Mouse (Mus musculus) right cerebral cortex, adult 18-20 months (tissue): Measurements from ENCODE around the gene Abcc4.
A peak's percentile ranks its signal among the peaks of the same experiment; 100 is the strongest.
"Not testable (repeated sequence)": the region's sequence is repeated elsewhere in the genome, so short reads cannot be mapped to it uniquely, and the experiment has no call there.

Experiments used
- DNase-seq: peaks from one replicate; pipeline ENCODE4 v3.0.0; 2022; ENCODE audit warnings: mixed read lengths

The Abcc4 gene

GRCm38 (mm10) chr14:118676308-118676994, 29.6 kb downstream of the Abcc4 start:
- DNase-seq, result no peak

- DNase-seq, result no peak
Observed at GRCm38 (mm10) chr14:118674705-118675139, 31.3 kb downstream of the Abcc4 start.

GRCm38 (mm10) chr14:118674224-118674623, 31.8 kb downstream of the Abcc4 start:
- DNase-seq, result no peak

- no peak for DNase-seq
Observed at GRCm38 (mm10) chr14:118673501-118673900, 32.5 kb downstream of the Abcc4 start.

GRCm38 (mm10) chr14:118672931-118673330, 33.1 kb downstream of the Abcc4 start:
- DNase-seq, result not testable (repeated sequence)

- DNase-seq, result no peak
Observed at GRCm38 (mm10) chr14:118667499-118667898, 38.5 kb downstream of the Abcc4 start.

- no peak for DNase-seq
Observed at GRCm38 (mm10) chr14:118664661-118665060, 41.4 kb downstream of the Abcc4 start.

GRCm38 (mm10) chr14:118662625-118663276, 43.3 kb downstream of the Abcc4 start:
- DNase-seq, result peak; percentile 12

- DNase-seq, result peak; percentile 84
Observed at GRCm38 (mm10) chr14:118662124-118662523, 43.9 kb downstream of the Abcc4 start.

- DNase-seq, result no peak
Observed at GRCm38 (mm10) chr14:118659230-118659629, 46.8 kb downstream of the Abcc4 start.

- no peak for DNase-seq
Observed at GRCm38 (mm10) chr14:118658328-118658692, 47.7 kb downstream of the Abcc4 start.

GRCm38 (mm10) chr14:118657673-118658327, 48.2 kb downstream of the Abcc4 start:
- DNase-seq, result no peak

- no peak for DNase-seq
Observed at GRCm38 (mm10) chr14:118657206-118657605, 48.8 kb downstream of the Abcc4 start.

GRCm38 (mm10) chr14:118656036-118656435, 50.0 kb downstream of the Abcc4 start:
- no peak for DNase-seq

GRCm38 (mm10) chr14:118654903-118655302, 51.1 kb downstream of the Abcc4 start:
- no peak for DNase-seq

GRCm38 (mm10) chr14:118651704-118652439, 54.1 kb downstream of the Abcc4 start:
- no peak for DNase-seq

GRCm38 (mm10) chr14:118649895-118650256, 56.1 kb downstream of the Abcc4 start:
- DNase-seq, result no peak

GRCm38 (mm10) chr14:118649199-118649894, 56.7 kb downstream of the Abcc4 start:
- no peak for DNase-seq

GRCm38 (mm10) chr14:118642940-118643591, 63.0 kb downstream of the Abcc4 start:
- not testable (repeated sequence) for DNase-seq

- DNase-seq, result no peak
Observed at GRCm38 (mm10) chr14:118642140-118642539, 63.9 kb downstream of the Abcc4 start.

- DNase-seq, result no peak
Observed at GRCm38 (mm10) chr14:118638447-118639275, 67.4 kb downstream of the Abcc4 start.
